Mouse (Mus musculus) spleen, adult 2 months (tissue): Measurements from ENCODE around the gene Cbfa2t3. TPM values are rescaled to one million over a fixed set of nuclear protein-coding genes. Genes with fewer than 3 reads are reported as not detected.

Experiments
- DNase-seq, 2 experiments: peaks; one replicate each; pipeline versions ENCODE4 v3.0.0 to v3.0.0-alpha.2; 2012 to 2021; ENCODE audit warnings: low spot score in 2 of 2, low read depth in 1 of 2
- H3K27ac ChIP-seq: fragments of 200-500 bp; 2 replicates; pipeline ENCODE4 v1.5.1; 2012; ENCODE audit warnings: low read length, inconsistent platforms; ENCODE audit not compliant: insufficient read depth
- H3K27me3 ChIP-seq: fragments of 200-500 bp; 2 replicates; pipeline ENCODE4 v1.6.1; 2012; ENCODE audit warnings: mild to moderate bottlenecking, moderate library complexity, low read length, inconsistent platforms; ENCODE audit not compliant: control insufficient read depth, insufficient read depth
- H3K36me3 ChIP-seq: fragments of 200-500 bp; 2 replicates; pipeline ENCODE4 v1.6.1; 2012; ENCODE audit warnings: mild to moderate bottlenecking, low read length, inconsistent platforms; ENCODE audit not compliant: control insufficient read depth, insufficient read depth
- H3K4me1 ChIP-seq: fragments of 200-500 bp; 2 replicates; pipeline ENCODE4 v1.6.1; 2011; ENCODE audit warnings: inconsistent platforms; ENCODE audit not compliant: control insufficient read depth, insufficient read depth, insufficient read length
- H3K4me3 ChIP-seq: fragments of 200-500 bp; 2 replicates; pipeline ENCODE4 v1.5.1; 2011; ENCODE audit warnings: mild to moderate bottlenecking, inconsistent platforms; ENCODE audit not compliant: insufficient read depth, insufficient read length; ENCODE audit errors: extremely low read depth
- CTCF ChIP-seq: fragments of 200-500 bp; IDR thresholded peaks from 2 replicates; pipeline ENCODE4 v1.5.1; 2011; ENCODE audit warnings: mild to moderate bottlenecking, inconsistent platforms; ENCODE audit not compliant: insufficient read depth, insufficient read length, insufficient replicate concordance; ENCODE audit errors: extremely low read depth
- POLR2A ChIP-seq: fragments of 200-500 bp; IDR thresholded peaks from 2 replicates; pipeline ENCODE4 v1.6.1; 2011; ENCODE audit warnings: low read depth, low read length, inconsistent platforms
- WGBS: fragments of 180-500 bp; shearing (Covaris S2); methylation state at CpG from one replicate; pipeline ENCODE4 v1.1.7; 2018; 5-methylcytosine and 5-hydroxymethylcytosine counted together
- polyA plus RNA-seq: library from polyadenylated mRNA; depleted of rRNA; stranded (reverse); fragments of >200 nt; gene quantifications from 2 replicates; pipeline ENCODE4 v1.2.3, GENCODE M21; 2012

Gene Cbfa2t3
- polyA plus RNA-seq, 1 experiment = 38.3 TPM

DNA sequence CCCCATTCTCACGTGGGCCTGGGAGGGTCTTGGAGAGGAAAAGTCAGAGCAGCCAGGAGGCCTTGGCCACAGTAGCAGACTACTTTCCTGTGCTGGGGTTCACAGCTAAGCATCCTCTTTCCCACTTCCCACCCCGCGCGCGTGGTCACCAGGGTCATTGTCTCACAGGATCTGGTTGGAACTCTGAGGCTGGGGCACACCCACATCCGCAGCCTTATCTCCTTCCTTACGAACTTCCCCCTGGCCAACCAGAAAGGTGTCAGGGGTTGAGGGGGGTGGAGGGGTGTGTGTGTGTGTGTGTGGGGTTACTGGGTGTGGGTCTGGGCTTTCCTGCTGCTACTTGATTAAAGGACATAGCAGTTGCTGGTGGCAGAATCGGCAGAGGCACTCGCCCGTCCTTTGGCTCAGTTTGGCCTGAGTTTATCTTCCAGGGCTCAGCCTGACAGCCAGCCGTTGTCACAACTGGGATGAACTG is 13.0 kb upstream of the Cbfa2t3 start:
- Histone ChIP-seq H3K27me3 (no peaks in the 10 kb centered on the region), H3K4me1 (peaks cover 31% of the 10 kb centered on the region), H3K4me3 (no peak overlapping the region), H3K36me3 (no peaks in the 10 kb centered on the region), H3K27ac (no peak overlapping the region)
- DNase-seq = no peak
- TF ChIP-seq CTCF (no peak), POLR2A (no peak)
- 37% methylated on average over 11 of the region's 11 CpGs for WGBS

DNA sequence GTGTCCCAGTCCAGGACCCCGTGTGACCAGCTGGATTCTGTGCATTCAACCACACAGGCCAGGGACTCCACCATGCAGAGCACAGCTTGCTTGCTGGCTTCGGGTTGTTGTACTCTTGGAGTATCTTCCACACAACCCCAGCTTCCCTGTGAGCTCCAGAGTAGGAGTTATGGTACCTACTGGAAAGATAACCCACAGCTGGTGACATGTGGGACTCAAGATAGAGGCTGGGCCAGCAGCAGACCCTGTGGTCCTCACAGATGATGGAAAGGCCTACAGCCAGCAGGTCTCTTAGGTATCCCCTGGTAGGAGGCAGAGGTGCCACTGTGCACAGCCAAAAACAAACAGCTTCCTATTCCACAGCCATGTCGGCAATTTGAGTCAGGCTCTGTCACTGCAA is 12.6 kb upstream of the Cbfa2t3 start:
- no peak for DNase-seq
- Histone ChIP-seq H3K27me3 (no peaks in the 10 kb centered on the region), H3K4me1 (peaks cover 31% of the 10 kb centered on the region), H3K27ac (no peak overlapping the region), H3K4me3 (no peak overlapping the region), H3K36me3 (no peaks in the 10 kb centered on the region)
- WGBS = 36% methylated on average over 3 of the region's 3 CpGs
- TF ChIP-seq POLR2A = no peak
- TF ChIP-seq CTCF = no peak

DNA sequence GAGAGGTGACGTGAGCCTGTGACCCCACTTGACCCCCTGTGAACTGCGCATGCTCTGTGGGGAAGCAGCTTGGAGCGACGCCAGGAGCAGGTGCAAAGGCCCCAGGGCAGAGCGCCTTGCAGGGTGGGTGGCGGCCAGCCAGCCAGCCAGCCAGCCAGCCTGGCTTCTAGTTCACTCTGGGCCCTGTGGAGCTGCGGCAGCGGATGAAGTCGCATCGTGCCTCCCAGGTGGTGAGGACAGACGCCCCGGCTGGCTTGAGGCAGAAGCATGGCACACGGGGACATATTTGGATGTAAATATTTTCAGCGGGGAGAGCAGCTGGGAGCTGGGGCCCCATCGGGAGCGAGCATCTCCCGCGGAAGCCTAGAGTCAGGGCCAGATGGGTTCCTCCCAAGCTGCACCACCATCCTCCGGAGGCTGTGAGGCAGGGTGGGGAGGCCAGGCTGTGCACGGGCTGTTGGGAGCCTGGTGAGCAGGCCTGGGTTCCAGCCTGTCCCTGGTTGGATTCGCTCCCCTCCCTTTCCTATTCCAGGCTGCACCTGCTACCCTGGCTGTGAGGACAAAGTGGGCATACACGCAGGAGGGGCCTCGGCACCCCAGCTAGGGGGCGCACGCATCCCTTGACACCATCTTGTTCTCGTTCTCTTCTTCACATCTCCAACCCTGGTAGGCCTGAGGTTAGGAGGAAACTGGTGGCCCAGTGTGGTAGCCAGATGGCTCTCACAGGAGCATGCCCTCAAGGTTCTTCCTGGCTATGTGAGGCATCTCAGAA is 10.6 kb upstream of the Cbfa2t3 start:
- peak; percentile 9; the same call in 1 of the 2 replicates for TF ChIP-seq CTCF
- TF ChIP-seq POLR2A = no peak
- Histone ChIP-seq H3K4me1 (peaks cover 35% of the 10 kb centered on the region), H3K27me3 (no peaks in the 10 kb centered on the region), H3K27ac (no peak overlapping the region), H3K4me3 (no peak overlapping the region; the same call in 1 of the 2 replicates), H3K36me3 (no peaks in the 10 kb centered on the region)
- whole genome bisulfite sequencing = 30% methylated on average over 26 of the region's 26 CpGs
- DNase-seq = peak in 1 of 2 experiments; percentile 26

DNA sequence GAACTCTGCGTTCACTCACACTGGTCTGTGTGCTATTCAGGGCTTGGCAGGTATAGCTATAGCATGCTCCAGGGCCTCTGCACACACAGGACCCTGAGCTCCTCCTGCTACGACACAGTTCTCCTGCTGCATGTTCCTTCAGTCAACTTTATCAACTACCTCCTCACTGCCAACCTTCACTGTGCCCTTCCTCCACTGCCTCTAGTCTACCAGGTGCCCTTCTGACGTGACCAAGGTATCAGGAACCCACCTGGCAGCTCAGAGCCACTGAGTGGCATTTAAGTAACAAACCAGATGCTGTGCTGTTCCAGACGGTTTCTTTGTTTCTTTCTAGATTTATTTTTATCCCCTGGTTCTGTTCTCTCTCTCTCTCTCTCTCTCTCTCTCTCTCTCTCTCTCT is 8.3 kb upstream of the Cbfa2t3 start:
- Histone ChIP-seq H3K27me3 (no peaks in the 10 kb centered on the region), H3K36me3 (no peaks in the 10 kb centered on the region), H3K4me1 (peaks cover 43% of the 10 kb centered on the region), H3K4me3 (no peak overlapping the region), H3K27ac (no peak overlapping the region)
- TF ChIP-seq POLR2A (no peak), CTCF (no peak)
- DNase-seq = no peak
- 39% methylated on average over 4 of the region's 4 CpGs for WGBS

DNA sequence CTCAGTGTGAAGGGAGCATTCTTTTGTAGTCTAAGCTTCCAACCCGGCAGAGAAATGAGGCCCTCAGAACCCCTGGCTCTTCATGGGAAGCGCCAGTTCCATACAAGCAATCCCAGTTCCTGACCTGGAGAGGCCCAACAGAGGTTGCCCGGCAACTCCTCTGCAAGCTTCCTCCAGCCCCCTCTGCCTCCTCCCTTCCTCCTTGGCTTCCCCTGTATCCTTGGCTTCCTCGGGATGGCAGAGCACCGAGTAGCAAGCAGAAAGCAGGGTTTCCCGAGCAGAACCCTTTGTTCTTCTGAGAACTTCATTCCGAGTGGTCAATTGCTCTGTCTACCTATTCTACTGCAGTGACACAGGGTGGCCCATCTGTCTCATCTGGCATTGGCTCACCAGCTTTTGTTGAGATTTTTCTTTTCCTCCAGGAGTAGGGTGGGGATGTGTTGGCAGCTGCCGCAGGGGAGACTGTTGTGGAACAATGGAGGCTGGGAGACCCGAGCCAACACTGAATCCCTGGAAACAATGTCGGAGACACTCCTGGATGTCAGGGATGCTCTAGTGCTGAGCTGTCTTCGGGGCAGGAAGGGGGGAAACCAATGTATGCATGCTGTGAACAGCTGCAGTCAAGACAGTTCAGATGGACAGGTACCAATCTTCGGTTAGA is 7.1 kb upstream of the Cbfa2t3 start:
- DNase-seq = no peak
- H3K4me3 ChIP-seq = no peak overlapping the region
- H3K27me3 ChIP-seq = no peaks in the 10 kb centered on the region
- TF ChIP-seq CTCF (no peak), POLR2A (no peak)
- 80% methylated on average over 12 of the region's 12 CpGs for WGBS
- H3K4me1 ChIP-seq = peaks cover 39% of the 10 kb centered on the region
- no peaks in the 10 kb centered on the region for H3K36me3 ChIP-seq
- no peak overlapping the region for H3K27ac ChIP-seq

DNA sequence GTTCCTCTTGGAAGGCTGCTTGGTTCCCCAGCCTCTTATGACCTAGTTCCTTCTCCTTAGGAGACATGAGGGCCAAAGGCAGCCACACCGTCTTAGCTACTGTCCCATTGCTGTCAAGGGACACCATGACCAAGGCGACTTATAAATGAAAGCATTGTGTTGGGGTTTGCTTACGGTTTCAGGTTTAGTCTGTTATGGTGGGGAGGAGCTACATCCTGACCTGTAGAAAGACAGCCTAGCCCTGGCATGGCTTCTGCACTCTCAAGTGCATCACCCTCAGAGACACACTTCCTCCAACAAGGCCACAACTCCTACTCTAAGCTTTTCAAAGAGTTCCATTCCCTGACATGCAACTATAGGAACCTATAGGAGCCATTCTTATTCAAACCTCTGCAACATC is 5.7 kb upstream of the Cbfa2t3 start:
- H3K27me3 ChIP-seq = no peaks in the 10 kb centered on the region
- no peak overlapping the region for H3K4me3 ChIP-seq
- peak overlapping the region; percentile 31 for H3K27ac ChIP-seq
- H3K4me1 ChIP-seq = peaks cover 38% of the 10 kb centered on the region
- no peaks in the 10 kb centered on the region for H3K36me3 ChIP-seq
- 47% methylated on average over 3 of the region's 3 CpGs for WGBS
- no peak for DNase-seq
- TF ChIP-seq POLR2A (no peak), CTCF (no peak)
